Mouse (Mus musculus): ENCODE measurements around the gene Gm10260. TPM values are rescaled to one million over a fixed set of nuclear protein-coding genes. Genes with fewer than 3 reads are reported as not detected.

Gm10260 gene
- polyA plus RNA-seq, 1 experiment from 2014 or later: 10.9 TPM

GRCm38 (mm10) chr13:97763436-97763835 is 3.0 kb upstream of the Gm10260 start:
- 0 out of 2 replicates have a peak overlapping the region, but pooled peaks have one; percentile 12 for H3K4me2 ChIP-seq (ENCODE audit: low read depth, low read length)
- DNase-seq (ENCODE audit: low spot score) (peak; percentile 46), ATAC-seq (ENCODE audit: low read depth) (0 out of 2 replicates have a peak, but pooled peaks have one; percentile 30)
- H3K4me3 ChIP-seq (ENCODE audit: low read depth, low read length): no peak overlapping the region
- WGBS: 47% methylated on average over 6 of the region's 6 CpGs
- H3K27ac ChIP-seq (replicated peaks; ENCODE audit: low read depth, low read length): no peak overlapping the region
- H3K4me1 ChIP-seq (ENCODE audit: control insufficient read depth, insufficient read depth, low read length): peaks cover 12% of the 10 kb centered on the region
- H3K27me3 ChIP-seq (replicated peaks; ENCODE audit: control insufficient read depth, insufficient read depth, low read length): no peaks in the 10 kb centered on the region
- 0 out of 2 replicates have a peak overlapping the region, but pooled peaks have one; percentile 5 for H3K9ac ChIP-seq (ENCODE audit: low read depth, low read length)
- H3K36me3 ChIP-seq (ENCODE audit: control insufficient read depth, insufficient read depth, low read length): no peaks in the 10 kb centered on the region
- no peaks in the 10 kb centered on the region for H3K9me3 ChIP-seq (ENCODE audit: control insufficient read depth, low read length)

- 87% methylated on average over 8 of the region's 8 CpGs for WGBS
Measured at GRCm38 (mm10) chr13:97762121-97762520, 1.7 kb upstream of the Gm10260 start.

GRCm38 (mm10) chr13:97757033-97757432 is 3.4 kb downstream of the Gm10260 start:
- H3K27me3 ChIP-seq (replicated peaks; ENCODE audit: control insufficient read depth, insufficient read depth, low read length): no peaks in the 10 kb centered on the region
- peak overlapping the region; percentile 10 for H3K27ac ChIP-seq (replicated peaks; ENCODE audit: low read depth, low read length)
- H3K9ac ChIP-seq (ENCODE audit: low read depth, low read length): no peak overlapping the region
- H3K9me3 ChIP-seq (ENCODE audit: control insufficient read depth, low read length): no peaks in the 10 kb centered on the region
- 51% methylated on average over 4 of the region's 4 CpGs for WGBS
- DNase-seq (ENCODE audit: low spot score) (peak; percentile 75), ATAC-seq (ENCODE audit: low read depth) (no peak; the same call in 1 of the 2 replicates)
- no peak overlapping the region for H3K4me2 ChIP-seq (ENCODE audit: low read depth, low read length)
- H3K36me3 ChIP-seq (ENCODE audit: control insufficient read depth, insufficient read depth, low read length): no peaks in the 10 kb centered on the region
- H3K4me3 ChIP-seq (ENCODE audit: low read depth, low read length): no peak overlapping the region
- H3K4me1 ChIP-seq (ENCODE audit: control insufficient read depth, insufficient read depth, low read length): peaks cover 15% of the 10 kb centered on the region; the same call in 1 of the 2 replicates

More at GRCm38 (mm10) chr13:97762121-97762520, 1.7 kb upstream of the Gm10260 start:
- Histone ChIP-seq H3K36me3 (ENCODE audit: control insufficient read depth, insufficient read depth, low read length) (no peaks in the 10 kb centered on the region), H3K4me2 (ENCODE audit: low read depth, low read length) (no peak overlapping the region), H3K4me3 (ENCODE audit: low read depth, low read length) (no peak overlapping the region), H3K27ac (replicated peaks; ENCODE audit: low read depth, low read length) (no peak overlapping the region), H3K27me3 (replicated peaks; ENCODE audit: control insufficient read depth, insufficient read depth, low read length) (no peaks in the 10 kb centered on the region), H3K9ac (ENCODE audit: low read depth, low read length) (no peak overlapping the region), H3K9me3 (ENCODE audit: control insufficient read depth, low read length) (no peaks in the 10 kb centered on the region), H3K4me1 (ENCODE audit: control insufficient read depth, insufficient read depth, low read length) (peaks cover 18% of the 10 kb centered on the region)
- no peak for DNase-seq (ENCODE audit: low spot score)
- ATAC-seq (ENCODE audit: low read depth): no peak

GRCm38 (mm10) chr13:97756091-97756490 is 4.3 kb downstream of the Gm10260 start:
- no peaks in the 10 kb centered on the region for H3K36me3 ChIP-seq (ENCODE audit: control insufficient read depth, insufficient read depth, low read length)
- no peak for ATAC-seq (ENCODE audit: low read depth)
- no peak overlapping the region for H3K4me2 ChIP-seq (ENCODE audit: low read depth, low read length)

GRCm38 (mm10) chr13:97750851-97751381 is 9.5 kb downstream of the Gm10260 start:
- DNase-seq (ENCODE audit: low spot score) (peak; percentile 33), ATAC-seq (ENCODE audit: low read depth) (no peak)
- Histone ChIP-seq H3K4me1 (ENCODE audit: control insufficient read depth, insufficient read depth, low read length) (peaks cover 10% of the 10 kb centered on the region), H3K9me3 (ENCODE audit: control insufficient read depth, low read length) (no peaks in the 10 kb centered on the region), H3K9ac (ENCODE audit: low read depth, low read length) (no peak overlapping the region), H3K4me3 (ENCODE audit: low read depth, low read length) (no peak overlapping the region), H3K27me3 (replicated peaks; ENCODE audit: control insufficient read depth, insufficient read depth, low read length) (no peaks in the 10 kb centered on the region), H3K36me3 (ENCODE audit: control insufficient read depth, insufficient read depth, low read length) (no peaks in the 10 kb centered on the region), H3K4me2 (ENCODE audit: low read depth, low read length) (no peak overlapping the region), H3K27ac (replicated peaks; ENCODE audit: low read depth, low read length) (no peak overlapping the region)
- WGBS: 70% methylated on average over 4 of the region's 4 CpGs

More at GRCm38 (mm10) chr13:97756091-97756490, 4.3 kb downstream of the Gm10260 start:
- no peak overlapping the region for H3K4me3 ChIP-seq (ENCODE audit: low read depth, low read length)
- H3K9ac ChIP-seq (ENCODE audit: low read depth, low read length): no peak overlapping the region
- DNase-seq (ENCODE audit: low spot score): no peak
- H3K4me1 ChIP-seq (ENCODE audit: control insufficient read depth, insufficient read depth, low read length): peaks cover 15% of the 10 kb centered on the region; the same call in 1 of the 2 replicates
- no peaks in the 10 kb centered on the region for H3K27me3 ChIP-seq (replicated peaks; ENCODE audit: control insufficient read depth, insufficient read depth, low read length)
- 83% methylated on average over 6 of the region's 6 CpGs for WGBS
- H3K27ac ChIP-seq (replicated peaks; ENCODE audit: low read depth, low read length): no peak overlapping the region
- no peaks in the 10 kb centered on the region for H3K9me3 ChIP-seq (ENCODE audit: control insufficient read depth, low read length)

GRCm38 (mm10) chr13:97747037-97747860 is 13.2 kb downstream of the Gm10260 start:
- Histone ChIP-seq H3K9ac (ENCODE audit: low read depth, low read length) (peak overlapping the region; percentile 35; the same call in 1 of the 2 replicates), H3K27me3 (replicated peaks; ENCODE audit: control insufficient read depth, insufficient read depth, low read length) (no peaks in the 10 kb centered on the region), H3K36me3 (ENCODE audit: control insufficient read depth, insufficient read depth, low read length) (no peaks in the 10 kb centered on the region), H3K9me3 (ENCODE audit: control insufficient read depth, low read length) (no peaks in the 10 kb centered on the region), H3K4me3 (ENCODE audit: low read depth, low read length) (no peak overlapping the region), H3K4me1 (ENCODE audit: control insufficient read depth, insufficient read depth, low read length) (peaks cover 10% of the 10 kb centered on the region), H3K27ac (replicated peaks; ENCODE audit: low read depth, low read length) (no peak overlapping the region), H3K4me2 (ENCODE audit: low read depth, low read length) (peak overlapping the region; percentile 23; the same call in 1 of the 2 replicates)
- WGBS: 37% methylated on average over 20 of the region's 20 CpGs
- peak; percentile 82 for ATAC-seq (ENCODE audit: low read depth)
- DNase-seq (ENCODE audit: low spot score): peak; percentile 55

- H3K4me2 ChIP-seq (ENCODE audit: low read depth, low read length): no peak overlapping the region
- DNase-seq (ENCODE audit: low spot score) (no peak), ATAC-seq (ENCODE audit: low read depth) (no peak)
- H3K9ac ChIP-seq (ENCODE audit: low read depth, low read length): 0 out of 2 replicates have a peak overlapping the region, but pooled peaks have one; percentile 8
- peaks cover 10% of the 10 kb centered on the region for H3K4me1 ChIP-seq (ENCODE audit: control insufficient read depth, insufficient read depth, low read length)
- H3K9me3 ChIP-seq (ENCODE audit: control insufficient read depth, low read length): no peaks in the 10 kb centered on the region
- 81% methylated on average over 7 of the region's 7 CpGs for WGBS
- no peaks in the 10 kb centered on the region for H3K27me3 ChIP-seq (replicated peaks; ENCODE audit: control insufficient read depth, insufficient read depth, low read length)
- H3K36me3 ChIP-seq (ENCODE audit: control insufficient read depth, insufficient read depth, low read length): no peaks in the 10 kb centered on the region
- H3K27ac ChIP-seq (replicated peaks; ENCODE audit: low read depth, low read length): no peak overlapping the region
- no peak overlapping the region for H3K4me3 ChIP-seq (ENCODE audit: low read depth, low read length)
Measured at GRCm38 (mm10) chr13:97744669-97745068, 15.8 kb downstream of the Gm10260 start.

GRCm38 (mm10) chr13:97744036-97744435 is 16.4 kb downstream of the Gm10260 start:
- DNase-seq (ENCODE audit: low spot score) (no peak), ATAC-seq (ENCODE audit: low read depth) (no peak)
- H3K9ac ChIP-seq (ENCODE audit: low read depth, low read length): no peak overlapping the region
- no peak overlapping the region for H3K27ac ChIP-seq (replicated peaks; ENCODE audit: low read depth, low read length)
- H3K36me3 ChIP-seq (ENCODE audit: control insufficient read depth, insufficient read depth, low read length): no peaks in the 10 kb centered on the region
- H3K9me3 ChIP-seq (ENCODE audit: control insufficient read depth, low read length): no peaks in the 10 kb centered on the region
- H3K4me1 ChIP-seq (ENCODE audit: control insufficient read depth, insufficient read depth, low read length): peaks cover 10% of the 10 kb centered on the region
- no peak overlapping the region for H3K4me2 ChIP-seq (ENCODE audit: low read depth, low read length)
- no peaks in the 10 kb centered on the region for H3K27me3 ChIP-seq (replicated peaks; ENCODE audit: control insufficient read depth, insufficient read depth, low read length)
- no peak overlapping the region for H3K4me3 ChIP-seq (ENCODE audit: low read depth, low read length)
- WGBS: 53% methylated on average over 2 of the region's 2 CpGs
